Mouse (Mus musculus) limb, embryonic 11.5 days (tissue): ENCODE measurements around the gene Gpr156. TPM values are rescaled to one million over a fixed set of nuclear protein-coding genes. Genes with fewer than 3 reads are reported as not detected.
A peak's percentile ranks its signal among the peaks of the same experiment; 100 is the strongest.
"Not testable (repeated sequence)": the region's sequence is repeated elsewhere in the genome, so short reads cannot be mapped to it uniquely, and the experiment has no call there.

ENCODE experiments used
- ATAC-seq: fragments of 200-750 bp; cut with Nextera tagmentation; 2 replicates; pipeline ENCODE4 v1.8.0; 2017; ENCODE audit warnings: low read depth; ENCODE audit not compliant: insufficient number of reproducible peaks, low FRiP score, low TSS enrichment
- DNase-seq: peaks from one replicate; pipeline ENCODE4 v3.0.0-alpha.2; 2015; ENCODE audit warnings: low spot score
- H3K27ac ChIP-seq: fragments of 300-500 bp; sonication (generic); replicated peaks from 2 replicates; pipeline ENCODE4 v1.5.1; 2014; ENCODE audit warnings: low read depth, mild to moderate bottlenecking, low read length
- H3K27me3 ChIP-seq: fragments of 300-500 bp; sonication (generic); 2 replicates; pipeline ENCODE4 v1.6.1; 2014; ENCODE audit warnings: mild to moderate bottlenecking, low read length, mixed read lengths; ENCODE audit not compliant: control insufficient read depth, insufficient read depth
- H3K36me3 ChIP-seq: fragments of 300-500 bp; sonication (generic); 2 replicates; pipeline ENCODE4 v1.6.1; 2014; ENCODE audit warnings: mild to moderate bottlenecking, low read length, moderate library complexity, mixed read lengths; ENCODE audit not compliant: control insufficient read depth, insufficient read depth
- H3K4me1 ChIP-seq: fragments of 300-500 bp; sonication (generic); 2 replicates; pipeline ENCODE4 v1.6.1; 2014; ENCODE audit warnings: low read length, mixed read lengths; ENCODE audit not compliant: control insufficient read depth, insufficient read depth
- H3K4me2 ChIP-seq: fragments of 300-500 bp; sonication (generic); 2 replicates; pipeline ENCODE4 v1.6.1; 2014; ENCODE audit warnings: low read depth, mild to moderate bottlenecking, moderate library complexity; ENCODE audit not compliant: severe bottlenecking
- H3K4me3 ChIP-seq: fragments of 300-500 bp; sonication (generic); 2 replicates; pipeline ENCODE4 v1.5.1; 2014; ENCODE audit warnings: low read depth, low read length
- H3K9ac ChIP-seq: fragments of 300-500 bp; sonication (generic); 2 replicates; pipeline ENCODE4 v1.6.1; 2014; ENCODE audit warnings: mild to moderate bottlenecking, low read length
- H3K9me3 ChIP-seq: fragments of 300-500 bp; sonication (generic); 2 replicates; pipeline ENCODE4 v1.6.1; 2016; ENCODE audit warnings: low read length; ENCODE audit not compliant: control insufficient read depth
- WGBS: fragments of 180-500 bp; shearing (Covaris S2); extraction: QIAGEN DNeasy Blood & Tissue Kit; methylation state at CpG from one replicate; pipeline ENCODE4 v1.1.7; 2014; 5-methylcytosine and 5-hydroxymethylcytosine counted together
- polyA plus RNA-seq: library from polyadenylated mRNA; unstranded; fragments of >200 nt; fragmentation: Nextera tagmentation; extraction: Ambion mirVana; gene quantifications from 2 replicates; pipeline ENCODE4 v1.2.1, GENCODE M21; 2014

The Gpr156 gene
- polyA plus RNA-seq, 1 experiment from 2014 or later: 0.80 TPM

GRCm38 (mm10) chr16:37972357-37972756 is 56.1 kb downstream of the Gpr156 start:
- H3K9ac ChIP-seq: no peak overlapping the region
- DNase-seq: no peak
- H3K36me3 ChIP-seq: no peaks in the 10 kb centered on the region
- no peaks in the 10 kb centered on the region for H3K9me3 ChIP-seq
- H3K4me2 ChIP-seq: no peak overlapping the region
- peaks cover 3% of the 10 kb centered on the region; the same call in 1 of the 2 replicates for H3K4me1 ChIP-seq
- no peaks in the 10 kb centered on the region for H3K27me3 ChIP-seq
- no peak for ATAC-seq
- 59% methylated on average over 8 of the region's 8 CpGs for WGBS
- no peak overlapping the region for H3K4me3 ChIP-seq
- H3K27ac ChIP-seq: no peak overlapping the region

- H3K4me3 ChIP-seq, H3K4me2 ChIP-seq, H3K9me3 ChIP-seq, H3K4me1 ChIP-seq, H3K27ac ChIP-seq, ATAC-seq, H3K36me3 ChIP-seq, H3K27me3 ChIP-seq, H3K9ac ChIP-seq, DNase-seq: not testable (repeated sequence)
- WGBS: 93% methylated on average over 9 of the region's 9 CpGs
These were observed 56.9 kb downstream of the Gpr156 start for GRCm38 (mm10) chr16:37973239-37973638.

- DNase-seq: no peak
- Histone ChIP-seq H3K4me3 (no peak overlapping the region), H3K4me2 (no peak overlapping the region), H3K9ac (no peak overlapping the region), H3K36me3 (no peaks in the 10 kb centered on the region), H3K4me1 (peaks cover 3% of the 10 kb centered on the region; the same call in 1 of the 2 replicates), H3K9me3 (no peaks in the 10 kb centered on the region), H3K27me3 (no peaks in the 10 kb centered on the region), H3K27ac (no peak overlapping the region)
- WGBS: 67% methylated on average over 11 of the region's 11 CpGs
- ATAC-seq: no peak
These were observed 57.7 kb downstream of the Gpr156 start for GRCm38 (mm10) chr16:37973855-37974519.

DNA sequence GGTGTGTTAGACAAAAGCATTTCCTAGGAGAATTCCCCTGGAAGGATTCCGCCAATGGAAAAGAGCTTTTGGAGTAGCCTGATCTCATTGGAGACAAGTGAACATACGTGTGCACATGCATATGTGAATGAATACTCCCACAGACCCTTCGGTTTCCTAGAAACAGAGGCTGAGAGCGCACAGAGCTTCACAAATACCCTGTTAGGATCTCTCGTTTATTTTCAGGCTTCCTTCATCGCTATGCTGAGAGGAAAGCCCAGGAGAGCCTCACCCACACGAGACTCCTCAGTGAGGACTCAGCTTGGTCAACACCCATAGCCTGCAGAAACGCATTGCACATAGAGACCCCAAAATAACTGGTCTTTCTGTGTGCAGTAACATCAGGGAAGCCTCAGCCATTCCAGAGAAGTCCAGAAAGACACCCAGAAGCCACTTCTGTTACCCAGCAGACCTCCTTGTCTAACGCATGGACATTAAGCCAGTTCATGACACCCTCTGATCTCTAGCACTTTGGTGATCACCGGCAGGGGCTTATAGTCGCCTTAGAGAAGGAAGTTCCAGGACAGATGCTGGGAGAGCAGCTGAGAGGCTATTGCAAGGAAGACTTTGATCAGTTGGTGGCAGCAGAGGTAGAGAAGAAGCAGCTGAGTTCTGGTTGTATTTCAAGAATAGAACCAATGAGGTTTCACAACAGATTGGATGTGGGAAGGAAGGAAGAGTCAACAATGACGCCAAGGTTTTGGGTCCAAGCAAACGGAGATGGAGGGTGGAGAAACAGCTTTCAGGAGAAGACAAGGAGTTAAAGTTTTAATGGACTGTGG is 58.4 kb downstream of the Gpr156 start:
- Histone ChIP-seq H3K36me3 (no peaks in the 10 kb centered on the region), H3K27ac (no peak overlapping the region), H3K4me1 (peaks cover 3% of the 10 kb centered on the region; the same call in 1 of the 2 replicates), H3K4me2 (no peak overlapping the region), H3K9ac (no peak overlapping the region), H3K9me3 (no peaks in the 10 kb centered on the region), H3K4me3 (no peak overlapping the region), H3K27me3 (no peaks in the 10 kb centered on the region)
- WGBS: 61% methylated on average over 13 of the region's 13 CpGs
- ATAC-seq: no peak
- DNase-seq: no peak

- Histone ChIP-seq H3K4me3 (no peak overlapping the region), H3K4me2 (no peak overlapping the region), H3K9ac (no peak overlapping the region), H3K4me1 (no peaks in the 10 kb centered on the region), H3K27me3 (no peaks in the 10 kb centered on the region), H3K9me3 (no peaks in the 10 kb centered on the region), H3K36me3 (no peaks in the 10 kb centered on the region), H3K27ac (no peak overlapping the region)
- no peak for DNase-seq
- no peak for ATAC-seq
- 64% methylated on average over 1 of the region's 1 CpGs for WGBS
These were observed 65.6 kb downstream of the Gpr156 start for GRCm38 (mm10) chr16:37981907-37982306.

- Histone ChIP-seq H3K27me3 (no peaks in the 10 kb centered on the region), H3K9me3 (no peaks in the 10 kb centered on the region), H3K4me1 (peaks cover 6% of the 10 kb centered on the region), H3K36me3 (no peaks in the 10 kb centered on the region), H3K4me3 (no peak overlapping the region), H3K4me2 (no peak overlapping the region), H3K9ac (no peak overlapping the region), H3K27ac (no peak overlapping the region)
- DNase-seq (no peak), ATAC-seq (no peak)
- 32% methylated on average over 11 of the region's 11 CpGs for WGBS
These were observed 72.0 kb downstream of the Gpr156 start for GRCm38 (mm10) chr16:37988211-37988865.

- H3K4me1 ChIP-seq: peaks cover 6% of the 10 kb centered on the region
- H3K36me3 ChIP-seq: no peaks in the 10 kb centered on the region
- H3K9ac ChIP-seq: no peak overlapping the region
- no peak overlapping the region for H3K4me3 ChIP-seq
- 76% methylated on average over 3 of the region's 3 CpGs for WGBS
- DNase-seq: no peak
- ATAC-seq: no peak
- H3K27me3 ChIP-seq: no peaks in the 10 kb centered on the region
- no peaks in the 10 kb centered on the region for H3K9me3 ChIP-seq
- no peak overlapping the region for H3K27ac ChIP-seq
- H3K4me2 ChIP-seq: no peak overlapping the region
These were observed 73.5 kb downstream of the Gpr156 start for GRCm38 (mm10) chr16:37989796-37990195.

DNA sequence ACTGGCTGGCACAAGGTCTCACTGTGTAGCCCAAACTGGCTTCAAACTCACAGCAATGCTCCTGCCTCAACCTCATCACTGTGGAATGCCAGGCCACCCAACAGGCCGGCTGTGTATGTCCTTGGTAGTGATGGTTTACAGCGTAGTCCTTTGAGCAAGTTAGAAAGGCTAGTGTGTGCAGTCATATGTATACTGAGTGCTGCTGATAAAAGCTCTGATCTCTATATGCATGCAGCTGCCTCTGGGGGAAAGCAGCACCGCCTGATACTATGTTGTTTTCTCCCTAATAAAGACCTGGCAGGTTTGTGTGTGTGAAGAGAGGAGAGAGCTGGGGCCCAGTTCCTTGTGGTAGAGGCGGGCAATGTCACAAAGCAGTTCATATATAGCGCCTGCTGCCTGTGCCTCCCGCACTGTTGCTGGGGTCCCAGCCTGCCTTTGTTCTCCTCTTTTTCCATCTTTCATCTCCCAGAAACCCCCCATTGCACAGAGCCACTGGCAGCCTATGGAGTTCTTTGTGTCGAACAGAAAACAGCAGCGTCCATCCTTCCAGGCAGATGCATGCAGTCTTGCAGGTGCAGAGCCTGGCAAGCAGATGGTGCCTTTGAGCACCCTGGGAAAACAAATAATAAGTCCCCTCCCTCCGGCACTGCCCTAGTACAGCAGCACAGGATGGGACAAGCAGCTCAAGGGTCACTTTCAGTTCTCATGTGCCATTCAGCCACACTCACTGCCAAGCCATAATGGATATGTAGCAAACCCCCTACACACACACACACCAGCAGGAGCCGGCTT is 74.5 kb downstream of the Gpr156 start:
- Histone ChIP-seq H3K27me3 (no peaks in the 10 kb centered on the region), H3K4me3 (no peak overlapping the region), H3K4me2 (no peak overlapping the region), H3K9me3 (no peaks in the 10 kb centered on the region), H3K9ac (no peak overlapping the region), H3K4me1 (peaks cover 6% of the 10 kb centered on the region), H3K36me3 (no peaks in the 10 kb centered on the region), H3K27ac (no peak overlapping the region)
- 61% methylated on average over 10 of the region's 10 CpGs for WGBS
- DNase-seq (peak; percentile 48), ATAC-seq (0 out of 2 replicates have a peak, but pooled peaks have one; percentile 28)
